Mouse (Mus musculus) erythroblast, embryonic 14.5 days (primary cell): ENCODE data around the gene Ang5. TPM values are rescaled to one million over a fixed set of nuclear protein-coding genes. Genes with fewer than 3 reads are reported as not detected.
"Not testable (repeated sequence)": the region's sequence is repeated elsewhere in the genome, so short reads cannot be mapped to it uniquely, and the experiment has no call there.

Source experiments
- H3K27me3 ChIP-seq: 2 replicates; pipeline ENCODE4 v1.6.1; 2012; ENCODE audit warnings: inconsistent platforms; ENCODE audit not compliant: control insufficient read depth
- H3K36me3 ChIP-seq: 2 replicates; pipeline ENCODE4 v1.6.1; 2012; ENCODE audit warnings: mild to moderate bottlenecking, inconsistent platforms; ENCODE audit not compliant: control insufficient read depth
- H3K4me1 ChIP-seq: 2 replicates; pipeline ENCODE4 v1.6.1; 2012; ENCODE audit warnings: inconsistent platforms; ENCODE audit not compliant: control insufficient read depth
- H3K4me3 ChIP-seq: replicated peaks from 2 replicates; pipeline ENCODE3; 2012; ENCODE audit warnings: moderate library complexity, mild to moderate bottlenecking, inconsistent platforms
- H3K9me3 ChIP-seq: 2 replicates; pipeline ENCODE4 v1.6.1; 2012; ENCODE audit warnings: low read length, inconsistent platforms, mixed read lengths; ENCODE audit not compliant: control insufficient read depth
- GATA1 ChIP-seq: IDR thresholded peaks from 2 replicates; pipeline ENCODE4 v1.6.1; 2012; ENCODE audit warnings: low read length, inconsistent platforms, mixed read lengths
- TAL1 ChIP-seq: IDR thresholded peaks from 3 replicates; pipeline ENCODE4 v1.6.1; 2012; ENCODE audit warnings: low read length, inconsistent platforms, mixed read lengths
- polyA plus RNA-seq: library from polyadenylated mRNA; stranded (reverse); fragments of >175 nt; gene quantifications from 2 replicates; pipeline ENCODE4 v1.2.3, GENCODE M21; 2012

Ang5 gene
- polyA plus RNA-seq, 1 experiment = not detected

GRCm38 (mm10) chr14:43986147-43986546 is 29.3 kb downstream of the Ang5 start:
- H3K4me1 ChIP-seq = no peaks in the 10 kb centered on the region
- H3K27me3 ChIP-seq = no peaks in the 10 kb centered on the region
- H3K4me3 ChIP-seq = no peak overlapping the region
- H3K9me3 ChIP-seq = no peaks in the 10 kb centered on the region
- TF ChIP-seq TAL1 (no peak), GATA1 (no peak)
- H3K36me3 ChIP-seq = no peaks in the 10 kb centered on the region

DNA sequence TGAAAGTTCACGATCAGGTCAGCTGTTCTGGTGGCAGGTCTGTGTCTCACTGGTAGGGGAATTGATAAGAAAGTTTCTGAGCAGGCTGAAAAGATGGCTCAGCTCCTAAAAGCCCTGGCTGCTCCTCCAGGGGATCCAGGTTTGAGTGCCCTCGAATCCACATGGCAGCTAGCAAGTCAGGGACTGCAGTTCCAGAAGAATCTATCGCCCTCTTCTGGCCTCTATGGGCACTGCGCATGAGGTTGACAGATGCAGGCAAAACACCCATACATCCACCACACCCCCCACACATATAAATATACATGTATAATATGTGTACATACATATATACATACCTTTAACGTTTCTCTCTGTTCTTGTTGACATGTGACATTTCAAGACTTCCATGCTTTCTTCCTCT is 30.5 kb downstream of the Ang5 start:
- not testable (repeated sequence) for H3K4me1 ChIP-seq, H3K36me3 ChIP-seq, H3K4me3 ChIP-seq, H3K9me3 ChIP-seq, H3K27me3 ChIP-seq

GRCm38 (mm10) chr14:43998455-43999000 is 41.7 kb downstream of the Ang5 start:
- H3K27me3 ChIP-seq, H3K4me1 ChIP-seq, H3K9me3 ChIP-seq, H3K36me3 ChIP-seq, H3K4me3 ChIP-seq: not testable (repeated sequence)

GRCm38 (mm10) chr14:44001600-44001999 is 44.7 kb downstream of the Ang5 start:
- TF ChIP-seq TAL1 = no peak
- no peak for TF ChIP-seq GATA1
- Histone ChIP-seq H3K9me3 (no peaks in the 10 kb centered on the region), H3K4me1 (0 out of 2 replicates have a peak, but pooled peaks cover 3% of the 10 kb centered on the region), H3K36me3 (no peaks in the 10 kb centered on the region), H3K4me3 (no peak overlapping the region), H3K27me3 (no peaks in the 10 kb centered on the region)

DNA sequence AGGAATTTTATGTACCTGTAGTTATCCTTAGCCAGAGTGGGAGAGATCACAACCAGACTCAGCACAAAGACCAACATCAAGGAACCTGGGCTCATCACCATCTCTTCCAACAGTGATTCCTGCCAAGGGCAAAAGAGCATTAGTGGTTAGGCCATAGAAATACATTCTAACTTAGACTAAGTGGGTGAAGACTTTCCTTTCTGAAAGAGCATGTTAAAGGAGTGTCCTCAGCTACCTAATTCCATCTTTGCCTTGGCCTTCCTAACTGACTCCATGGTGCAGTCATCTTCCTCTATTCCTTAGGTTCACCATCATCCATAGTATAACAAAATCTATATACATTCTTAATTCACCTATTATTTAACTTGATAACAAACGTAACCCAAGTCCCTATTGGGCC is 45.3 kb downstream of the Ang5 start, which contains the start of gene Ang6:
Ang6 (minus strand) TSS at position 101 of the 400 bp plus-strand sequence.
- H3K27me3 ChIP-seq = no peaks in the 10 kb centered on the region

GRCm38 (mm10) chr14:44008021-44008420 is 51.2 kb downstream of the Ang5 start:
- H3K9me3 ChIP-seq, H3K4me1 ChIP-seq, H3K36me3 ChIP-seq, H3K4me3 ChIP-seq, H3K27me3 ChIP-seq: not testable (repeated sequence)

More for the DNA sequence above, 45.3 kb downstream of the Ang5 start, which contains the start of gene Ang6:
- Histone ChIP-seq H3K36me3 (no peaks in the 10 kb centered on the region), H3K4me1 (0 out of 2 replicates have a peak, but pooled peaks cover 3% of the 10 kb centered on the region), H3K4me3 (no peak within 1 kb of the TSS), H3K9me3 (no peaks in the 10 kb centered on the region)
- TF ChIP-seq GATA1 (no peak), TAL1 (no peak)

- H3K9me3 ChIP-seq, H3K4me1 ChIP-seq, H3K4me3 ChIP-seq, H3K36me3 ChIP-seq, H3K27me3 ChIP-seq: not testable (repeated sequence)
Measured at GRCm38 (mm10) chr14:44009686-44010085, 52.8 kb downstream of the Ang5 start.

Other genes with a start within 250 kb of the Ang5 start
- gene Gm16506, start 229.6 kb upstream of the Ang5 start, polyA plus RNA-seq = not detected in 2 replicates
- gene Gm6526, start 209.2 kb upstream of the Ang5 start, polyA plus RNA-seq = not detected in 2 replicates
- not detected in 2 replicates for gene Gm8180, start 172.3 kb upstream of the Ang5 start, polyA plus RNA-seq
- not detected in 2 replicates for gene Ear1, start 81.6 kb upstream of the Ang5 start, polyA plus RNA-seq
- not detected in 2 replicates for gene Ear10, start 33.5 kb upstream of the Ang5 start, polyA plus RNA-seq
- gene Gm8113, start 31.7 kb upstream of the Ang5 start, polyA plus RNA-seq = not detected in 2 replicates
- not detected in 2 replicates for gene Ang6, start 45.2 kb downstream of the Ang5 start, polyA plus RNA-seq
- not detected in 2 replicates for gene Ear2, start 145.6 kb downstream of the Ang5 start, polyA plus RNA-seq
- gene Gm3327, start 166.8 kb downstream of the Ang5 start, polyA plus RNA-seq = not detected in 2 replicates
- not detected in 2 replicates for gene Gm8212, start 240.6 kb downstream of the Ang5 start, polyA plus RNA-seq